Mouse (Mus musculus): ENCODE results near the gene D6Ertd527e. TPM values are rescaled to one million over a fixed set of nuclear protein-coding genes. Genes with fewer than 3 reads are reported as not detected.
A peak's percentile ranks its signal among the peaks of the same experiment; 100 is the strongest.

D6Ertd527e gene
- total and polyA plus RNA-seq, 3 experiments: 0.04 TPM; not detected in 2

- WGBS: 8% methylated on average over 12 of the region's 12 CpGs
- H3K4me1 ChIP-seq (ENCODE audit: control insufficient read depth, insufficient read depth, low read length): no peaks in the 10 kb centered on the region; the same call in 1 of the 2 replicates
- H3K27me3 ChIP-seq (ENCODE audit: control insufficient read depth, insufficient read depth, low read length): no peaks in the 10 kb centered on the region
- H3K9ac ChIP-seq (ENCODE audit: low read depth, low read length): peak overlapping the region; percentile 59
- H3K4me3 ChIP-seq: peak overlapping the region; percentile 44
- intact Hi-C loops (cut with DNase I): loop anchor here (1.0 to 5.0 kb wide), 4 partner anchors 111 to 285 kb away; partner anchors contain the start of gene Antxr1
- DNase-seq: peak; percentile 80 to 89
- peak overlapping the region; percentile 24; the same call in 1 of the 2 replicates for H3K27ac ChIP-seq
- H3K79me2 ChIP-seq (replicated peaks; ENCODE audit: control insufficient read depth, insufficient read depth, low read length): no peaks in the 10 kb centered on the region
- H3K36me3 ChIP-seq (ENCODE audit: control insufficient read depth, insufficient read depth, low read length): no peaks in the 10 kb centered on the region
- TF ChIP-seq POLR2A (IDR thresholded peaks at IDR 0.05; ENCODE audit: insufficient read depth, low read depth, low read length) (no peak), EP300 (IDR thresholded peaks at IDR 0.05; ENCODE audit: insufficient read depth, low read depth, low read length) (0 out of 2 replicates have a peak, but pooled peaks have one; percentile 13), CTCF (IDR thresholded peaks at IDR 0.05) (peak; percentile 75)
Measured at GRCm38 (mm10) chr6:87101281-87101954, 3.1 kb upstream of the D6Ertd527e start.

GRCm38 (mm10) chr6:87101955-87102353 lies 2.6 kb upstream of the D6Ertd527e start:
- 17% methylated on average over 4 of the region's 4 CpGs for WGBS
- peak overlapping the region; percentile 17; the same call in 1 of the 2 replicates for H3K27ac ChIP-seq
- H3K9ac ChIP-seq (ENCODE audit: low read depth, low read length): no peak overlapping the region
- TF ChIP-seq CTCF (IDR thresholded peaks at IDR 0.05) (no peak), POLR2A (IDR thresholded peaks at IDR 0.05; ENCODE audit: insufficient read depth, low read depth, low read length) (no peak), EP300 (IDR thresholded peaks at IDR 0.05; ENCODE audit: insufficient read depth, low read depth, low read length) (no peak)
- intact Hi-C loops (cut with DNase I): loop anchor here (1.0 to 5.0 kb wide), 4 partner anchors 110 to 284 kb away; partner anchors contain the start of gene Antxr1
- H3K4me1 ChIP-seq (ENCODE audit: control insufficient read depth, insufficient read depth, low read length): no peaks in the 10 kb centered on the region; the same call in 1 of the 2 replicates
- peak in 1 of 2 experiments; percentile 31 for DNase-seq
- H3K36me3 ChIP-seq (ENCODE audit: control insufficient read depth, insufficient read depth, low read length): no peaks in the 10 kb centered on the region
- H3K79me2 ChIP-seq (replicated peaks; ENCODE audit: control insufficient read depth, insufficient read depth, low read length): no peaks in the 10 kb centered on the region
- H3K27me3 ChIP-seq (ENCODE audit: control insufficient read depth, insufficient read depth, low read length): no peaks in the 10 kb centered on the region
- no peak overlapping the region for H3K4me3 ChIP-seq

- Histone ChIP-seq H3K79me2 (replicated peaks; ENCODE audit: control insufficient read depth, insufficient read depth, low read length) (no peaks in the 10 kb centered on the region), H3K27ac (peak overlapping the region; percentile 17; the same call in 1 of the 2 replicates), H3K4me3 (no peak overlapping the region), H3K9ac (ENCODE audit: low read depth, low read length) (no peak overlapping the region), H3K4me1 (ENCODE audit: control insufficient read depth, insufficient read depth, low read length) (no peaks in the 10 kb centered on the region; the same call in 1 of the 2 replicates), H3K27me3 (ENCODE audit: control insufficient read depth, insufficient read depth, low read length) (no peaks in the 10 kb centered on the region), H3K36me3 (ENCODE audit: control insufficient read depth, insufficient read depth, low read length) (no peaks in the 10 kb centered on the region)
- peak in 1 of 2 experiments; percentile 48 for DNase-seq
- intact Hi-C loops (cut with DNase I): loop anchor here (5.0 kb wide), 1 partner anchor 110 kb away; no protein-coding TSS in a partner anchor
- TF ChIP-seq POLR2A (IDR thresholded peaks at IDR 0.05; ENCODE audit: insufficient read depth, low read depth, low read length): no peak
- no peak for TF ChIP-seq EP300 (IDR thresholded peaks at IDR 0.05; ENCODE audit: insufficient read depth, low read depth, low read length)
- no peak for TF ChIP-seq CTCF (IDR thresholded peaks at IDR 0.05)
- 34% methylated on average over 7 of the region's 7 CpGs for WGBS
Measured at GRCm38 (mm10) chr6:87102421-87102911, 2.1 kb upstream of the D6Ertd527e start.

- WGBS: 91% methylated on average over 1 of the region's 1 CpGs
- no peak for DNase-seq
- H3K4me1 ChIP-seq (ENCODE audit: control insufficient read depth, insufficient read depth, low read length): no peaks in the 10 kb centered on the region; the same call in 1 of the 2 replicates
- H3K79me2 ChIP-seq (replicated peaks; ENCODE audit: control insufficient read depth, insufficient read depth, low read length): no peaks in the 10 kb centered on the region
- intact Hi-C loops (cut with DNase I): loop anchor here (5.0 kb wide), 1 partner anchor 109 kb away; no protein-coding TSS in a partner anchor
- no peaks in the 10 kb centered on the region for H3K36me3 ChIP-seq (ENCODE audit: control insufficient read depth, insufficient read depth, low read length)
- H3K9ac ChIP-seq (ENCODE audit: low read depth, low read length): no peak overlapping the region
- no peak overlapping the region for H3K27ac ChIP-seq
- no peak for TF ChIP-seq CTCF (IDR thresholded peaks at IDR 0.05)
- no peak for TF ChIP-seq POLR2A (IDR thresholded peaks at IDR 0.05; ENCODE audit: insufficient read depth, low read depth, low read length)
- TF ChIP-seq EP300 (IDR thresholded peaks at IDR 0.05; ENCODE audit: insufficient read depth, low read depth, low read length): no peak
- no peak overlapping the region for H3K4me3 ChIP-seq
- no peaks in the 10 kb centered on the region for H3K27me3 ChIP-seq (ENCODE audit: control insufficient read depth, insufficient read depth, low read length)
Measured at GRCm38 (mm10) chr6:87103314-87103713, 1.2 kb upstream of the D6Ertd527e start.

- no peaks in the 10 kb centered on the region for H3K4me1 ChIP-seq (ENCODE audit: control insufficient read depth, insufficient read depth, low read length)
- H3K27me3 ChIP-seq (ENCODE audit: control insufficient read depth, insufficient read depth, low read length): peaks cover 2% of the 10 kb centered on the region; the same call in 1 of the 2 replicates
- no peak for DNase-seq
- H3K4me3 ChIP-seq: no peak overlapping the region
- WGBS: 74% methylated on average over 1 of the region's 1 CpGs
- no peak overlapping the region for H3K27ac ChIP-seq
- no peaks in the 10 kb centered on the region for H3K36me3 ChIP-seq (ENCODE audit: control insufficient read depth, insufficient read depth, low read length)
- H3K79me2 ChIP-seq (replicated peaks; ENCODE audit: control insufficient read depth, insufficient read depth, low read length): no peaks in the 10 kb centered on the region
- TF ChIP-seq EP300 (IDR thresholded peaks at IDR 0.05; ENCODE audit: insufficient read depth, low read depth, low read length): no peak
- TF ChIP-seq CTCF (IDR thresholded peaks at IDR 0.05): no peak
- TF ChIP-seq POLR2A (IDR thresholded peaks at IDR 0.05; ENCODE audit: insufficient read depth, low read depth, low read length): no peak
- no peak overlapping the region for H3K9ac ChIP-seq (ENCODE audit: low read depth, low read length)
- intact Hi-C loops (cut with DNase I): no loop called here
Measured at GRCm38 (mm10) chr6:87111493-87111892, 6.9 kb downstream of the D6Ertd527e start.

Measured in heart, adult 2 months (tissue).